Mouse (Mus musculus): ENCODE results near the gene Pnkd. TPM values are rescaled to one million over a fixed set of nuclear protein-coding genes. Genes with fewer than 3 reads are reported as not detected.

Pnkd gene
- total RNA-seq (2023), result 10 to 100 TPM; 16.8 to 17.0 TPM

GRCm38 (mm10) chr1:74284543-74285160, at the start of gene Pnkd, which contains the start of gene Aamp:
TSS of gene Pnkd (plus strand) at chr1:74284930.
TSS of gene Aamp (minus strand) at chr1:74284738.

GRCm38 (mm10) chr1:74235938-74236589, 48.7 kb upstream of the Pnkd start, which contains the start of gene Arpc2:
TSS of gene Arpc2 (plus strand) at chr1:74236084.

GRCm38 (mm10) chr1:74278538-74278937, 6.2 kb upstream of the Pnkd start, which contains the start of gene Gpbar1:
TSS of gene Gpbar1 (plus strand) at chr1:74278550.

GRCm38 (mm10) chr1:74305522-74305921, 20.8 kb downstream of the Pnkd start, which contains the start of gene Tmbim1:
TSS of gene Tmbim1 (minus strand) at chr1:74305622.

GRCm38 (mm10) chr1:74361812-74362211, 77.1 kb downstream of the Pnkd start, which contains the start of gene Catip:
TSS of gene Catip (plus strand) at chr1:74362108.

GRCm38 (mm10) chr1:74374980-74375379, 90.2 kb downstream of the Pnkd start, which contains the start of gene Slc11a1:
TSS of gene Slc11a1 (plus strand) at chr1:74375195.

GRCm38 (mm10) chr1:74390924-74391748, 106.4 kb downstream of the Pnkd start, which contains the start of gene Ctdsp1:
TSS of gene Ctdsp1 (plus strand) at chr1:74391509.

Other genes with a start within 250 kb of the Pnkd start
- 10 to 100 TPM; 31.5 to 44.8 TPM for gene Tns1, start 160.5 kb upstream of the Pnkd start, total RNA-seq (2023)
- not detected for gene Rufy4, start 159.4 kb upstream of the Pnkd start, total RNA-seq (2023)
- gene Cxcr2, start 130.9 kb upstream of the Pnkd start, total RNA-seq (2023), result under 1 TPM; 0.27 to 0.81 TPM
- not detected for gene Cxcr1, start 90.3 kb upstream of the Pnkd start, total RNA-seq (2023)
- 100 to 1,000 TPM; 710 to 723 TPM for gene Arpc2, start 48.8 kb upstream of the Pnkd start, total RNA-seq (2023)
- gene Gpbar1, start 6.4 kb upstream of the Pnkd start, total RNA-seq (2023), result under 1 TPM; 0.63 to 0.85 TPM
- 100 to 1,000 TPM; 118 to 129 TPM for gene Aamp, start 192 bp upstream of the Pnkd start, total RNA-seq (2023)
- gene Tmbim1, start 20.7 kb downstream of the Pnkd start, total RNA-seq (2023), result 10 to 100 TPM; 66.7 to 88.5 TPM
- under 1 TPM; 0.49 to 0.76 TPM for gene Catip, start 77.2 kb downstream of the Pnkd start, total RNA-seq (2023)
- 100 to 1,000 TPM; 616 to 632 TPM for gene Slc11a1, start 90.3 kb downstream of the Pnkd start, total RNA-seq (2023)
- gene Ctdsp1, start 106.6 kb downstream of the Pnkd start, total RNA-seq (2023), result 100 to 1,000 TPM; 136 to 144 TPM
- under 1 TPM in 1 of 2 experiments, not detected in 1; 1.00 TPM for gene Vil1, start 124.4 kb downstream of the Pnkd start, total RNA-seq (2023)
- 10 to 100 TPM; 18.8 to 18.9 TPM for gene Cnot9, start 221.1 kb downstream of the Pnkd start, total RNA-seq (2023)